Mouse (Mus musculus): Measurements from ENCODE around the gene Map3k21.

Gene Map3k21

GRCm38 (mm10) chr8:125917013-125917412 lies 6.8 kb downstream of the Map3k21 start:
- DNase-seq (ENCODE audit: low read depth), result no peak

GRCm38 (mm10) chr8:125918719-125919118 lies 8.5 kb downstream of the Map3k21 start:
- no peak for DNase-seq (ENCODE audit: low read depth)

DNA sequence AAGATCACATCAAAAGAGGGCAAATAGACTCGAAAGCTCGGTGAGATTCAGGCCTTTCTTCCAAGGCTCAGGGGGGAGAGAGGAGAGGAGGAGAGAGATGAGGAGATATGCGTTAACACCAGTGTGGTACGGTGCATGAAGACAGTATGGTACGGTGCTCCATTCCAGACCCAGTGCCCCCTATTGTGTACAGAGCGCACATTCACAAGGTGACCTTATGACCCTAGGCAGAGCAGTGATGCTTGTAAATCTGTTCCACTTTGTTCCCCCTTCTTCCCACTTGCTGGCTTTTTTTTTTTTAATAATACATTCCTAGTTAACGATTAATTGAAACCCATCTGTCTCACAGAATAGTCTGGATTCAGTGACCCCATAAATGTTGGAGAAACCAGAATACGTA lies 9.3 kb downstream of the Map3k21 start:
- DNase-seq (ENCODE audit: low read depth), result no peak

- no peak for DNase-seq (ENCODE audit: low read depth)
These were observed 10.0 kb downstream of the Map3k21 start for GRCm38 (mm10) chr8:125920281-125920680.

DNA sequence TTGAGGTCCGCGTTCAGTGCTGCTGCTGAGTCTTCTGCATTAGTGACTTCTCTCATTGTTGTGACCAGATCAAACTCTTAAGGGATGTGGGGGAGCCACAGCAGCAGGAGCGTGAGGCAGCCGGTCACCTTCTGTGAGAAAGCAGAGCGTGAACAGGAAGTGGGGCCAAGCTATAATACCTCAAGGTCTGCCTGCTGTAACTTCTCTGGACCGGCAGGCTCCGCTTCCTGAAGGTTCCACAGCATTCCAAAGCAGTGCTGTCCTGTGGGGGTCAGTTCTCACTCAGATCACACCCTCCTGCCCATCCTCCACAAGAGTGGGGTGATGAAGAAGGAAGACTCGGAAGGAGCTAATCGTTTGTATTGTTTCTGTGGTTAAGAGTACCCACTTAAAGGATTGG lies 10.5 kb downstream of the Map3k21 start:
- DNase-seq (ENCODE audit: low read depth), result no peak

DNA sequence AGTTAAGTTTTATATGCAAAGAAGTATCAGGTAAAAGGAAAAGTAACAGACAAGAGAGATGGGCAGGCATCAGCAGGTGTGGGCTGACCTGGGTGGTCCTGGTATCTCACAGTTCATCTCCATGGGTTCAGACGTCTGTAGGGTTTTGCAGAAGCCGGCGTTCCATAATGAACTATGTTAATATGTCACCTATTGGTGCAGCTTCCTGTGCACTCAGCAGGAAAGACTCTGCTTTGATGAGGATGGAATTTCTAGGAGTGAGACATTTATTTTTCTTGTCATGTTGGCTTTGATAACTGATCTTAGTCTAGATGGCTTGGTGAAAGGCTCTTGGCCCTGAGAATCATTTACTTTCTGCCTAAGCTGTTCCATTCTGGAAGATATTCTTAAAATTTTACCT lies 12.1 kb downstream of the Map3k21 start:
- DNase-seq (ENCODE audit: low read depth), result no peak

DNA sequence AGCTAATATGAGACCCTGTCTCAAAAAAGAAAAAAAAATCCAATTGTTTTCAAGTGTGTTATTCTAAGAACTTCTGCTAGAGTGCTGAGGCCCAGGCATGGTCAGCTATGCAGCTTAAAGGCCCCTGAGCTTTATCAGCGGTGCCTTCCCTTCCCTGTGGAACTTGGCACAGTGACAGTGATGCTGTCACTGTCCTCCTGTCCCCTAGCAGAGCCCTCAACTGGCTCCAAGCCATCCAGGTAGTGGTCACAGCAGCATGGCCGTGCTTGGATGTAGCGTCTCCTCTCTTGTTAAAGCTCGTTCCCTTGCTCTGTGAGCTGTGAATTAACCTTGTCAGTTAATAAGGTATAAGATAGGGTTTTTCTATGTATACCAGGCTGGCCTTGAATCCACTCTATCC lies 16.4 kb downstream of the Map3k21 start:
- DNase-seq (ENCODE audit: low read depth), result no peak

- no peak for DNase-seq (ENCODE audit: low read depth)
These were observed 20.2 kb downstream of the Map3k21 start for GRCm38 (mm10) chr8:125930276-125931046.

GRCm38 (mm10) chr8:125931822-125932221 lies 21.6 kb downstream of the Map3k21 start:
- no peak for DNase-seq (ENCODE audit: low read depth)

GRCm38 (mm10) chr8:125935649-125936048 lies 25.4 kb downstream of the Map3k21 start:
- peak; percentile 50 for DNase-seq (ENCODE audit: low read depth)

DNA sequence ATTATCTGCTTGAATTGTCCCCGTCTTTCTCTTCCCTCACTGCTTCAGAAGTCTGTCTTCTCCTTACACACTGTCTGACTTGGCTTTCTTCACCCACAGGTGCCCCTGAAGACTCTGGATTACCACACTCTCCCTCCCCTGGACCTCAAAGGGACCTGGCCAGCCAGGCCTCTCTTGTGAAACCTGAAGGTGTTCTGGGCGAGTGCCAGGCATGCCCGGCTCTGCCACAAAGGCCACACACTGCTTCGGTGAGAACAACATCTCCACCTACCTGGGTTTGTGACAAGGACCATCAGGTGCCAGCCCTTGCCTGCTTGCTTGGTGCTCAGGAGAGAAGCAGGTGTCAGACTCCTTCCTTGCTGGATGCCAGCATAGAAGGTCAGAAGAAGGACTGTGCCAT lies 34.3 kb downstream of the Map3k21 start:
- no peak for DNase-seq (ENCODE audit: low read depth)

GRCm38 (mm10) chr8:125948696-125949308 lies 38.6 kb downstream of the Map3k21 start:
- DNase-seq (ENCODE audit: low read depth), result no peak

DNA sequence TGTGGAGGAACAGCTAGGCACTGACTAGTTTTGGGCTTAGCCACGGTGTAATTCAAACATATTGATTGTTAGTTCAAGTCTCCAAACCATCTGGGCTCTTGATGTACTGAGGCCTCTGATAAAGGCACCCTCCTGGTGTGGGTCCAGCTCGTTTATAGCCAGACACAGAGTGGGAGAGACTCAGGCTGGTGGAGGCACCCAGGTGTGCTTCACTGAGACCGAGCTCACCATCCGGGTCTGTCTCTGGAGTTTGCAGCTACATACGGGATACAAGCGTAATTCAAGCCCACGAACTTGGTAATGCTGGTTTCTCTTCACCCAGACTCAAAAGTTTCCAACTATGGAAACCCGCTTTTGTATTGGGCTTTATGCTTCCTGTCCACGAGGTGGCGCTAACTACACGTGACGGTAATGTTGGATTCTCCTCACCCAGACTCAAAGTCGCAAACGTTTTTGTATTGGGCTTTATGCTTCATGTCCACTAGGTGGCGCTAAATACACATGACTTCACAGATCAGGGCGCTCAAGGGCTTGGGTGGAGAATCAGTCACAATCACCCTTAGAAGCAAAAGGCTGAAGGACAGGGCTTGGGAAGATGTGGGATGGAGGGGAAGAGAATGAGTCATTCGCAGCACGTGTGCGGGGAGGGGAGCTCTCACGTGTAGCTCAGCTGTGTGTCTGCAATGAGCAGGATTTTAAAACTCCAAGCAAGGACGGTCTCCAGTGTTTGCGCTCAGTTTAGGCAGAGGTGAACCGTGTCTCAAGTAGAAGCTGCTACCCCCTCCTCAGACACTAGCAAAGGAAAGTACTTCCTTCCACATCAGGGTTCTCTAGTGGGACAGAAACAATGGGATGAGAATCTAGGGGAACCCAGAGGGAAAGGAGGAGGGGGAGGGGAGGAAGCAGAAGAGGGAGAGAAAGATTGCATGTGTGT lies 40.0 kb downstream of the Map3k21 start:
- peak; percentile 88 for DNase-seq (ENCODE audit: low read depth)

GRCm38 (mm10) chr8:125955671-125956070 lies 45.4 kb downstream of the Map3k21 start:
- DNase-seq (ENCODE audit: low read depth), result peak; percentile 9

- DNase-seq (ENCODE audit: low read depth), result no peak
These were observed 46.5 kb downstream of the Map3k21 start for GRCm38 (mm10) chr8:125956796-125957195.

DNA sequence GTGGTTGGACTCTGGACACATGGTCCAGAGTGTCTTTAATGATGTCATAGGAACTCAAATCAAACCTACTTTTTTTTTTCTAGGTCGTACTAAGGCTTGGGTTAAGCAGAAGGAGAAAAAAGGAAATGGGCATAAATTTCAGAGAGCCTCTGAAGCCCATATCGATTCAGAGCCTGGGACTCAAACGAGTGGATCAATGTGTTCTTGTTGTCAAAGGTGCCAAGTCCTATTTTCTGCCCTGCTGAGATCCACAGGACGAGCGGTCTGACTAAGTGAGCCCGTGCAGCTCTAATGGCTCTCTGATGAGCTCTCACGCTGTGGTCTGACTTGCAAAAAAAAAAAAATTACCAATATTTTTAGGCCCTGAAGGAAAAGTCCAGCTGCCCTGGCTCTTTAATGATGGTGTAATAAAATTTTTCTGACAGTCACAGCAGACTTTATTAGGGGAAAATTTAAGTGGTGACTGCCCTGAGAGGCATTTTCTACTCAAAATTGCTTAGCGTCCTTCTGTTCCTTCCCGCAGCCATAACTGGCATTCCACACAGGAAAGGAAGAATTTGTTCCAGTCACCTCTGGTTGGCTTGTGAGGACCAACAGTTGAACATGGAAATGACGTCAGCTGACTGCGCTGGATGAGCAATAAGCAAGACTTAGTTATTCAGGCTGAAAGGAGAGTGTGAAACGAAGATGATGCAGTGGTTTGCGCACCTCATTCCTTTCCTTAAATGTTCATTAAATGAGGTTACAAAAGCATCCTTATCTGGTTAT lies 47.2 kb downstream of the Map3k21 start:
- DNase-seq (ENCODE audit: low read depth), result no peak

DNA sequence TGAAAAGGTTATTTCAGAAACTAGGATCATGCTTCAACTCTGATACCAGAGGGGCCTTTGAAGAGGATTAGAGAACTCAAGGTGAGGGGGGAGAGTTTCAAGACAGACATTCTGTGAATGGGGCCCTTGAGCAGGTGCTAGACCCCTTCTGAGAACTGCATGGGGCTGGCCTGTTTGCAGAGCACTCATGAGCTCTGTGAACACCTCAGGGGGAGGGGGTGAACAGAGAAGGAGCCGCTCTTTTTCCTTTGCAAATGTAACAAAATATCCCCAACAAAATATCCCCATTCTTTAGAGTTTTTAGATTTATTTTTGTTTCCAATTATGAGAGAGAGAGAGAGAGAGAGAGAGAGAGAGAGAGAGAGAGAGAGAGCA lies 47.7 kb downstream of the Map3k21 start:
- no peak for DNase-seq (ENCODE audit: low read depth)

DNA sequence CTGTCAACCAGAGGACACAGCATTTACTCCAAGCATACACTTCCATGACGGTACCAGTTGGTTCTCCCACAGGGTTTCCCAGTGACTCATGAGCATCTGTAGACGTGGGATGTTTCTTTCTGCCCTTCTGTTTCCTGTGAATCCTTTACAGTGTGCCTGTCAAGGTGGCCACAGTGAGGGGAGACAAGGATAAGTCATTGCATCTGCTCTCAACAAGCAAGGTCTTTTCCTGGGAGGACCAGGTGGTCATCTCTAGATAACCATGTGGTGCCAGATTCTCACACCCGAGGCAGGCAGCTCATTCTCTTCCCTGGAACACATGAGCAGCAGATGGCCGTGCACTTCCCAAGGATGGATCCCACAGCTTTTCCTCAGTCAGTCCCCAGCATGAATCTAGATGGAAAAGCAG lies 49.1 kb downstream of the Map3k21 start:
- no peak for DNase-seq (ENCODE audit: low read depth)

GRCm38 (mm10) chr8:125960037-125960436 lies 49.8 kb downstream of the Map3k21 start:
- no peak for DNase-seq (ENCODE audit: low read depth)

DNA sequence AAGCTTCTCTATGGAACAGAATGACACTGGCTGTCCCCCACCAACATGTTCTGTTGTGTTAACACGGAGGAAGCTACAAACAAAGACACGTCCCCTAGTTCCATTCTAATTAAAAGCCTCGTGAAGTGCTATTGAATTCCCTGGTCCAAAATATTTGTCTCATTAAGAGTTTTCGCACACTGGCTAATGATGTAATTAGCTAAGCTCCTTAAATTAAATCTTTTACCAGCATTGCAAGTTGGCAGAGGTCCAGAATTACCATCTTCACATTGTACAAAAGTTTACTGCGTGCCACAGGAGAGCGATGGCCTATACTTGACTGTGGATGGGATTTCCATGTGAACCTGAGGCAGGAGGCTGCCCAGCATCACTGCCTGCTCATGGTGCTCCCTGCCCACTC lies 51.5 kb downstream of the Map3k21 start:
- DNase-seq (ENCODE audit: low read depth), result no peak

- no peak for DNase-seq (ENCODE audit: low read depth)
These were observed 53.6 kb downstream of the Map3k21 start for GRCm38 (mm10) chr8:125963807-125964211.

- no peak for DNase-seq (ENCODE audit: low read depth)
These were observed 61.1 kb downstream of the Map3k21 start for GRCm38 (mm10) chr8:125971336-125971735.

Measured in naive thymus-derived CD4-positive, alpha-beta T cell, adult 2 months (primary cell).